Mouse (Mus musculus) layer of hippocampus, adult 6 months (tissue): ENCODE measurements around the gene Pgr. TPM values are rescaled to one million over a fixed set of nuclear protein-coding genes. Genes with fewer than 3 reads are reported as not detected.

ENCODE experiments used
- long read RNA-seq, 2 experiments: library from polyadenylated mRNA; unstranded; transcript quantifications; one replicate each; pipeline ENCODE4 v2.0.0; 2019 to 2020
- polyA plus RNA-seq: library from polyadenylated mRNA; unstranded; fragments of <200 nt; fragmentation: Nextera tagmentation; gene quantifications from 2 replicates; pipeline ENCODE4 v1.2.3, GENCODE M21; 2021

Gene Pgr
- 6.0 and 6.3 TPM in 2 replicates for polyA plus RNA-seq
- long read RNA-seq, experiment 1, full-length matches to known transcripts = 6 of 14 reads
- long read RNA-seq, experiment 1, partial matches to known transcripts = 0 of 14 reads
- long read RNA-seq, experiment 1, other reads (novel, unspliced or antisense) = 8 of 14 reads
- long read RNA-seq, experiment 2, full-length matches to known transcripts = 6 of 11 reads
- long read RNA-seq, experiment 2, partial matches to known transcripts = 0 of 11 reads
- long read RNA-seq, experiment 2, other reads (novel, unspliced or antisense) = 5 of 11 reads

GRCm38 (mm10) chr9:8899616-8900202 lies at the start of gene Pgr:
Gene Pgr (plus strand): TSS chr9:8899833.

GRCm38 (mm10) chr9:8971491-8971890 lies 71.9 kb downstream of the Pgr start, which contains the start of gene Gm16485:
Gene Gm16485 (plus strand): TSS chr9:8971791.

Other genes starting within 250 kb of the Pgr start
- gene Gm16485, start 72.0 kb downstream of the Pgr start, polyA plus RNA-seq = 0.56 and 0.80 TPM in 2 replicates